ENCODE assay signal across 31 mouse cellular contexts in genomic region chr1:167638901-167639300, GRCm38 (mm10). TPM values are rescaled to one million over a fixed set of nuclear protein-coding genes. Genes with fewer than 3 reads are reported as not detected.
DNase-seq lines count a peak whose midpoint lies in the region.
"Had no signal": no experiment of that assay in that cellular context is flagged by ENCODE, and none has a peak within 500 bp of the region (broad histone marks: within the 10 kb centered on the region; RNA-seq: fewer than 3 reads in every experiment).

No protein-coding gene starts in this region.

- H3K9me3 ChIP-seq in embryonic facial prominence, embryonic 10.5 days: no peaks in the 10 kb centered on the region
- H3K9me3 ChIP-seq: forebrain, embryonic 13.5 days; heart, embryonic 15.5 days; kidney, embryonic 15.5 days; limb, embryonic 10.5 days; limb, embryonic 15.5 days; neural tube, embryonic 15.5 days had no signal

- H3K27me3 ChIP-seq in embryonic facial prominence, embryonic 10.5 days (replicated peaks; ENCODE audit: low read depth, poor library complexity, severe bottlenecking): peaks cover 40% of the 10 kb centered on the region

- no peaks in the 10 kb centered on the region for H3K4me1 ChIP-seq in embryonic facial prominence, embryonic 10.5 days
- H3K4me1 ChIP-seq: forebrain, embryonic 13.5 days; heart, embryonic 15.5 days; kidney, embryonic 15.5 days; limb, embryonic 10.5 days; neural tube, embryonic 15.5 days had no signal

- H3K27ac ChIP-seq in embryonic facial prominence, embryonic 10.5 days (replicated peaks): no peak overlapping the region
- H3K27ac ChIP-seq: forebrain, embryonic 13.5 days; heart, embryonic 15.5 days; hindbrain, embryonic 14.5 days; kidney, embryonic 15.5 days; limb, embryonic 10.5 days; limb, embryonic 15.5 days; liver, embryonic 14.5 days; macrophage; neural tube, embryonic 15.5 days had no signal

- 84% methylated on average over 9 of the region's 9 CpGs for WGBS in embryonic facial prominence, embryonic 10.5 days

- H3K36me3 ChIP-seq in embryonic facial prominence, embryonic 10.5 days (replicated peaks): no peaks in the 10 kb centered on the region
- H3K36me3 ChIP-seq: heart, embryonic 15.5 days; kidney, embryonic 15.5 days; limb, embryonic 10.5 days; limb, embryonic 15.5 days; neural tube, embryonic 15.5 days had no signal

- no peak overlapping the region for H3K4me3 ChIP-seq in embryonic facial prominence, embryonic 10.5 days
- H3K4me3 ChIP-seq: forebrain, embryonic 13.5 days; heart, embryonic 15.5 days; kidney, embryonic 15.5 days; limb, embryonic 10.5 days; limb, embryonic 15.5 days; neural tube, embryonic 15.5 days had no signal

- intact Hi-C loops in left cerebral cortex, postnatal 4 days (cut with DNase I): no loop called here
- intact Hi-C loops in left cerebral cortex, postnatal 36 days (cut with DNase I): no loop called here

- peak; percentile 29 for DNase-seq in adrenal gland, postnatal 10 days
- DNase-seq in adrenal gland, adult 18-20 months (ENCODE audit: low spot score in 2 of 2): no peak
- DNase-seq in cerebellum, postnatal 36 days: peak; percentile 23 to 34
- no peak for DNase-seq in cerebellum, adult 8-10 months
- peak; percentile 62 for DNase-seq in left cerebral cortex, postnatal 4 days
- DNase-seq in left cerebral cortex, postnatal 36 days (ENCODE audit: low spot score in 2 of 2): no peak
- DNase-seq in adrenal gland, postnatal 25 days: peak; percentile 26
- DNase-seq in embryonic facial prominence, embryonic 10.5 days (ENCODE audit: low spot score): no peak
- DNase-seq: cerebellum, adult 11 months; gastrocnemius, postnatal 10 days; heart, postnatal 36 days; kidney, adult 11 months; lung, adult 2 months; lung, postnatal 10 days; midbrain, embryonic 14.5 days; retina, postnatal 1 day; thymus, postnatal 4 days had no signal

RNA-seq across cellular contexts. Expression of gene Rxrg, which starts 40.7 kb away (rescaled TPM):
- 10 to 100 TPM; 19.2 to 28.1 TPM for total RNA-seq in adrenal gland, postnatal 10 days (2021)
- 1 to 10 TPM; 4.6 to 10.0 TPM for total RNA-seq in adrenal gland, adult 18-20 months (2021)
- 10 to 100 TPM; 13.0 to 19.1 TPM for total RNA-seq in left cerebral cortex, postnatal 4 days (2021)
- total RNA-seq in left cerebral cortex, postnatal 36 days (2021): 10 to 100 TPM in 1 of 2 experiments, 1 to 10 TPM in 1; 9.0 to 10.5 TPM
- 2.8 and 3.8 TPM in 2 replicates for total RNA-seq in adrenal gland, postnatal 25 days (2021)
- 3.6 and 4.0 TPM in 2 replicates for polyA plus RNA-seq in embryonic facial prominence, embryonic 10.5 days (2016; fragmentation: Nextera tagmentation; extraction: Ambion mirVana)
- total RNA-seq: MEL had no signal
- polyA plus RNA-seq: inflammation-experienced regulatory T-cells, adult 6 months; macrophage; Patski had no signal

RNA-seq across cellular contexts. Expression of gene Lmx1a, which starts 50.1 kb away (rescaled TPM):
- total RNA-seq in adrenal gland, postnatal 10 days (2021): under 1 TPM; 0.15 to 0.21 TPM
- total RNA-seq in adrenal gland, adult 18-20 months (2021): not detected
- total RNA-seq in left cerebral cortex, postnatal 4 days (2021): under 1 TPM; 0.22 to 0.30 TPM
- total RNA-seq in left cerebral cortex, postnatal 36 days (2021): not detected
- total RNA-seq in adrenal gland, postnatal 25 days (2021): not detected in 2 replicates
- 2.6 and 4.9 TPM in 2 replicates for polyA plus RNA-seq in embryonic facial prominence, embryonic 10.5 days (2016; fragmentation: Nextera tagmentation; extraction: Ambion mirVana)
- total RNA-seq: heart, postnatal 36 days; left cerebral cortex, adult 8-10 months; megakaryocyte-erythroid progenitor cell, adult 5-6 weeks; MEL had no signal
- polyA plus RNA-seq: lung, adult 2 months; macrophage had no signal

Comparison
In these comparisons a context has a peak if more than half of its experiments do, and no peak if none do; other contexts are left out.
1. DNase-seq: peak in adrenal gland, postnatal 10 days (single experiment), cerebellum, postnatal 36 days (2 of 2), left cerebral cortex, postnatal 4 days (single experiment) and adrenal gland, postnatal 25 days (single experiment); none in adrenal gland, adult 18-20 months (0 of 2), cerebellum, adult 8-10 months (single experiment), left cerebral cortex, postnatal 36 days (0 of 2) and embryonic facial prominence, embryonic 10.5 days (single experiment).